Mouse (Mus musculus) adrenal gland, postnatal 14 days (tissue): ENCODE data around the gene Plppr2. TPM values are rescaled to one million over a fixed set of nuclear protein-coding genes. Genes with fewer than 3 reads are reported as not detected.

Experiments
- total RNA-seq: library from RNA; stranded (reverse); gene quantifications from 2 replicates; pipeline ENCODE4 v1.2.3, GENCODE M21; 2021

Plppr2 gene
- total RNA-seq, 1 experiment from 2014 or later, result 25.5 TPM

Other genes starting within 250 kb of the Plppr2 start
- gene Ldlr, start 213.6 kb upstream of the Plppr2 start, total RNA-seq, result 42.6 and 60.4 TPM in 2 replicates
- gene Spc24, start 176.7 kb upstream of the Plppr2 start, total RNA-seq, result 9.1 and 10.4 TPM in 2 replicates
- 31.5 and 31.8 TPM in 2 replicates for gene Kank2, start 138.3 kb upstream of the Plppr2 start, total RNA-seq
- 5.1 and 10.2 TPM in 2 replicates for gene Angptl8, start 101.5 kb upstream of the Plppr2 start, total RNA-seq
- 46.0 and 49.2 TPM in 2 replicates for gene Dock6, start 84.4 kb upstream of the Plppr2 start, total RNA-seq
- 30.2 and 35.6 TPM in 2 replicates for gene Rab3d, start 18.8 kb upstream of the Plppr2 start, total RNA-seq
- gene Ccdc159, start 9.6 kb upstream of the Plppr2 start, total RNA-seq, result 6.5 and 8.5 TPM in 2 replicates
- 203 and 258 TPM in 2 replicates for gene Tmem205, start 9.5 kb upstream of the Plppr2 start, total RNA-seq
- gene Swsap1, start 18.7 kb downstream of the Plppr2 start, total RNA-seq, result 13.1 and 13.7 TPM in 2 replicates
- gene Epor, start 26.5 kb downstream of the Plppr2 start, total RNA-seq, result 3.8 and 4.1 TPM in 2 replicates
- gene Rgl3, start 52.4 kb downstream of the Plppr2 start, total RNA-seq, result 18.1 and 19.0 TPM in 2 replicates
- gene Ccdc151, start 65.6 kb downstream of the Plppr2 start, total RNA-seq, result 0.45 and 0.56 TPM in 2 replicates
- gene Prkcsh, start 65.8 kb downstream of the Plppr2 start, total RNA-seq, result 133 and 135 TPM in 2 replicates
- gene Elavl3, start 115.0 kb downstream of the Plppr2 start, total RNA-seq, result 2.4 and 3.0 TPM in 2 replicates
- not detected in 2 replicates for gene Gm49318, start 134.2 kb downstream of the Plppr2 start, total RNA-seq
- 9.1 and 10.1 TPM in 2 replicates for gene Zfp653, start 134.3 kb downstream of the Plppr2 start, total RNA-seq
- 74.9 and 80.6 TPM in 2 replicates for gene Ecsit, start 148.4 kb downstream of the Plppr2 start, total RNA-seq
- 0.56 and 7.1 TPM in 2 replicates for gene Cnn1, start 162.2 kb downstream of the Plppr2 start, total RNA-seq
- 66.9 and 74.2 TPM in 2 replicates for gene Elof1, start 180.1 kb downstream of the Plppr2 start, total RNA-seq
- gene Acp5, start 198.7 kb downstream of the Plppr2 start, total RNA-seq, result 30.3 and 39.2 TPM in 2 replicates
- gene Pigyl, start 219.8 kb downstream of the Plppr2 start, total RNA-seq, result 47.7 and 51.8 TPM in 2 replicates